Mouse (Mus musculus) kidney, adult 2 months (tissue): ENCODE measurements at regions not wholly inside any gene's neighbourhood (a gene's known extent, or its start where the extent isn't known, plus 50 kb on each side); places are given as distances from the start of the nearest gene placed in this dataset.

Experiments
- DNase-seq: peaks from one replicate; pipeline ENCODE4 v3.0.0; 2021
- H3K27ac ChIP-seq: fragments of 200-500 bp; 2 replicates; pipeline ENCODE4 v1.5.1; 2012; ENCODE audit warnings: low read depth, low read length, control low read depth, inconsistent platforms; ENCODE audit not compliant: insufficient read depth
- H3K27me3 ChIP-seq: fragments of 200-500 bp; replicated peaks from 2 replicates; pipeline ENCODE4 v1.6.1; 2012; ENCODE audit warnings: mild to moderate bottlenecking, moderate library complexity, low read length, inconsistent platforms; ENCODE audit not compliant: control insufficient read depth, insufficient read depth
- H3K36me3 ChIP-seq: fragments of 200-500 bp; 2 replicates; pipeline ENCODE4 v1.6.1; 2012; ENCODE audit warnings: mild to moderate bottlenecking, moderate library complexity, low read length, inconsistent platforms; ENCODE audit not compliant: control insufficient read depth, insufficient read depth
- H3K4me1 ChIP-seq: fragments of 200-500 bp; 2 replicates; pipeline ENCODE4 v1.6.1; 2011; ENCODE audit warnings: low read length; ENCODE audit not compliant: control insufficient read depth, insufficient read depth
- H3K4me3 ChIP-seq: fragments of 200-500 bp; 2 replicates; pipeline ENCODE4 v1.5.1; 2011; ENCODE audit warnings: mild to moderate bottlenecking, low read depth, low read length, control low read depth; ENCODE audit not compliant: insufficient read depth
- CTCF ChIP-seq: fragments of 200-500 bp; conservative IDR thresholded peaks from 2 replicates; pipeline ENCODE4 v1.5.1; 2011; ENCODE audit warnings: low read depth, mild to moderate bottlenecking, control low read depth, low read length, moderate library complexity, mixed read lengths; ENCODE audit not compliant: insufficient read depth, insufficient read length
- POLR2A ChIP-seq: fragments of 200-500 bp; IDR thresholded peaks from one replicate; pipeline ENCODE4 v1.6.1; 2011; ENCODE audit warnings: low read depth, low read length, control low read depth
- WGBS: fragments of 180-500 bp; shearing (Covaris S2); methylation state at CpG from one replicate; pipeline ENCODE4 v1.1.7; 2018; 5-methylcytosine and 5-hydroxymethylcytosine counted together

DNA sequence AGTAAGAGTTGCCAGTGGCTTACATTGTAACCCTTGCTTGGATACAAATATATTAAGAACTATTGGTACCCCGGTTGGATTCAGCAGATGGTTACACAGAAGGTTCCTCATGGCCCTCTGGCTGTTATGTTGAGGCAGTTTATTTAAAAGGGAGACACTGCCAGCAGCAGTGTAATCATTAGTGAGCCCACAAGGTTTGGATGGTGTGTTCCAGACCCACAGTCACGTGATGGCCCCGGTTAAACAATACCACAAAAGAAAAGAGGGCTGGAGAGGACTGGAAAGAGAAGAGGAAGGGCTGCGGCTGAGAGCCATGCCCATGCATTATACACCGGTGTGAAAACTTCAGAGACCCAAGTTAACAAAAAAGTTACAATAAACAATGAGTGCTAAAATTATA, 392.4 kb upstream of the Pmfbp1 start:
- H3K27me3 ChIP-seq = 0 out of 2 replicates have a peak, but pooled peaks cover 1% of the 10 kb centered on the region
- 52% methylated on average over 5 of the region's 5 CpGs for whole genome bisulfite sequencing
- no peaks in the 10 kb centered on the region for H3K36me3 ChIP-seq
- TF ChIP-seq POLR2A (no peak), CTCF (no peak)
- no peak overlapping the region for H3K4me3 ChIP-seq
- H3K4me1 ChIP-seq = peaks cover 6% of the 10 kb centered on the region; the same call in 1 of the 2 replicates
- no peak overlapping the region for H3K27ac ChIP-seq
- peak; percentile 76 for DNase-seq

DNA sequence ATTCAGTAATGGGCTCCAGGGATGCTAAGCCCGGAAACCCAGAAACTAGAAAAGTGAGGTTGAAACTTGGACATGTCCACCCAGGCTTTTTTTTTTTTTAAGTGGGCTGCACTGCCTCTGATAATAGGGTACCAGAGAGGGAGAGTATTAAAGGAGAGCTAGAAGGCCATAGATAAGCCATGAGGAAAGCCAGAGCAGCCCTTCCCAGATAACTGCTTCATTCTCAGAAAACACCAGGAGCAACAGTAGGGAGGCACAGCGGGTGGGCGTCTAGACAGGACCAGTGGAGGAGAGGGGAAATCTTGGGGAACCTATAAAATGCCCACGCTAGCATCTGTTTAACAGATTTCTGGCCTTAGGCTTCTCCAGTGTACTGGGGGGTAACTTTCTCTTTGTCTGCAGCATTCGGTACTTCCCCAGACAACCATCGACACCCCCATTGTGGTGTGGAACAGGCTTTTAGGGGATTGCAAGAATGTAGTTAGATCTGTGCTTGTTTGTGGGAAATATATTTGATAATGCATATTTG, 389.0 kb upstream of the Pmfbp1 start:
- H3K36me3 ChIP-seq = no peaks in the 10 kb centered on the region
- TF ChIP-seq POLR2A (no peak), CTCF (no peak)
- WGBS = 66% methylated on average over 6 of the region's 6 CpGs
- H3K27ac ChIP-seq = no peak overlapping the region
- no peak overlapping the region for H3K4me3 ChIP-seq
- 0 out of 2 replicates have a peak, but pooled peaks cover 3% of the 10 kb centered on the region for H3K4me1 ChIP-seq
- 0 out of 2 replicates have a peak, but pooled peaks cover 1% of the 10 kb centered on the region for H3K27me3 ChIP-seq
- no peak for DNase-seq

DNA sequence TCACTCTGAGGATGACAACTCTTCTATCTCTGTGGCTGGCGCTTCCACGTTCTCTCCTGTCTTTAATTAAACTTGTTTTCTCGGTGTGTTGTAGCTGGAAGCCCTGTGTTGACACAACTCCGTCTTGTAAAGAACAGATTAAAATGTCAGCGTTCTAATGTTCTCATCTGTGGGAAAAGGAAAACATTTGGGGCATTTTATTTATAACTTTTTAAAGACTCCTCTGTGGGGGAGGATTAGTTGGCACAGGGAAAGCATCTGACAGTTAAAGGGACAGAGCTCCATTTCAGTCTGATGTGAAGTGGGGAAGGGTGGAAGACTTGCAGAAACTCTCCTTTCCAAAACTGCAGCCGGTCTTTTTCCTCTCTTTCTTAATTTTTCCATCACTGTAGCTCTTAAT, 388.1 kb upstream of the Pmfbp1 start:
- WGBS = 8% methylated on average over 6 of the region's 6 CpGs
- 0 out of 2 replicates have a peak, but pooled peaks cover 3% of the 10 kb centered on the region for H3K4me1 ChIP-seq
- H3K27me3 ChIP-seq = 0 out of 2 replicates have a peak, but pooled peaks cover 1% of the 10 kb centered on the region
- no peak overlapping the region for H3K4me3 ChIP-seq
- DNase-seq = no peak
- TF ChIP-seq CTCF (no peak), POLR2A (no peak)
- H3K27ac ChIP-seq = no peak overlapping the region
- no peaks in the 10 kb centered on the region for H3K36me3 ChIP-seq

DNA sequence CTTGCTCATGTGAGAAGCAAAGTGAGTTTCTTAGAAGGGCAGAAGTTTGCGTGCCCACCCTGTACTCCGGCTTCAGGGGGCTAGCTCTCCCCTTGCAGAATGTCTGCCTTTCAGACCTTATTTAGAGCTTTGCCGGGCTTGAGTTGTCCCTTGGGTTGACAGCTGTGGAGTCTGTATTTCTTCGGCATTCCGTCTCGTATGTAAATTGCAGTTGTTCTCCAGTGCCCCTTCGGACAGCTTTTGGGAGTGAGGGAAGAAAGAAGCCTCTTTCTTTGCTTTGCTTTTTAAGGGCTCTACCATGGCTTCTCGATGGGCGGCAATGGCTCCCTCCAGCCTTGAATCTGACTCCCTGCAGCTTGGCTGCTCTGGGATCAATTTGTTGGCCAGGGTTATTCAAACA, 386.9 kb upstream of the Pmfbp1 start:
- no peak overlapping the region for H3K27ac ChIP-seq
- H3K4me3 ChIP-seq = no peak overlapping the region
- TF ChIP-seq POLR2A (no peak), CTCF (no peak)
- H3K36me3 ChIP-seq = no peaks in the 10 kb centered on the region
- 0 out of 2 replicates have a peak, but pooled peaks cover 3% of the 10 kb centered on the region for H3K4me1 ChIP-seq
- no peak for DNase-seq
- 0 out of 2 replicates have a peak, but pooled peaks cover 1% of the 10 kb centered on the region for H3K27me3 ChIP-seq
- WGBS = 64% methylated on average over 9 of the region's 9 CpGs

DNA sequence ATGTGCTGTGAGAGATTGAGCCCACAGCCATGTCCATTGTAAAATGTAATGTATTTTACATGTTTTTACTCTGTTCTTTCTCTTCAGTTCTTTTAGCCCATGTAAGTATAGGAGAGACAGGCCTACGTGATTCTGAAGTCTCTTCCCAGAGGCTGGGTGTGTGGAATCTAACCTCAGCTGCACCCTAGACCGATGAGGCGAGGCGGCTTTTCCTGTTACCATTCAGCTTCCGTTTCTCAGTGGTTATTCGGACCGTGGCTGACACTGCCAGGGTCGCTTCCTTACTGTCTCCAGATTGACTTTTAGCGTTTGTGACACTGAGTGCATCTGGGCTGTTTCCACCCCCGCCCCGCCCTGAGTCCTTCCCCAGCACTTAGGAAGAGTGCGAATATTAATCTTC, 386.1 kb upstream of the Pmfbp1 start:
- Histone ChIP-seq H3K27ac (no peak overlapping the region), H3K36me3 (no peaks in the 10 kb centered on the region)
- WGBS = 16% methylated on average over 12 of the region's 12 CpGs

DNA sequence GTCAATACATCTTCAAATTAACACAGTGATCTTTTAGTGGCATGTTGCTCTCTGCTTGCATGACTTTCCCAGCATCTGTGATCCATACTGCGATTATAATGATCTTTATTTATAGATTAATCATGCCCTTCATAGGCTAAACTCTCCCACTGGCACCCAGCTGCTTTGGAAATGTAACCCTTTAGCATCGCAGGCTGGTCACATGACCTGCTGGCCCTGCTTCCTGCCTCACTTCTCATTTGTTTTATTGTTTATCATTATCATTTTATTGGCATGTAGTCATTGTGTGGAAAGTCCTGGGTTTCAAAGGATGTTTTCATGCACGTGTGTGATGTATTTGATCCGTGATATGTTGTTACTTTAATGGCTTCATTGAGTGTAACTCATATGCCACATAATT, 384.4 kb upstream of the Pmfbp1 start:
- Histone ChIP-seq H3K27me3 (0 out of 2 replicates have a peak, but pooled peaks cover 1% of the 10 kb centered on the region), H3K27ac (no peak overlapping the region), H3K36me3 (no peaks in the 10 kb centered on the region), H3K4me3 (no peak overlapping the region), H3K4me1 (0 out of 2 replicates have a peak, but pooled peaks cover 3% of the 10 kb centered on the region)
- TF ChIP-seq CTCF (no peak), POLR2A (no peak)
- DNase-seq = no peak
- 87% methylated on average over 4 of the region's 4 CpGs for WGBS

More for the DNA sequence above, 386.1 kb upstream of the Pmfbp1 start:
- TF ChIP-seq CTCF (no peak), POLR2A (no peak)
- H3K27me3 ChIP-seq = 0 out of 2 replicates have a peak, but pooled peaks cover 1% of the 10 kb centered on the region
- no peak for DNase-seq
- H3K4me3 ChIP-seq = no peak overlapping the region
- 0 out of 2 replicates have a peak, but pooled peaks cover 3% of the 10 kb centered on the region for H3K4me1 ChIP-seq

DNA sequence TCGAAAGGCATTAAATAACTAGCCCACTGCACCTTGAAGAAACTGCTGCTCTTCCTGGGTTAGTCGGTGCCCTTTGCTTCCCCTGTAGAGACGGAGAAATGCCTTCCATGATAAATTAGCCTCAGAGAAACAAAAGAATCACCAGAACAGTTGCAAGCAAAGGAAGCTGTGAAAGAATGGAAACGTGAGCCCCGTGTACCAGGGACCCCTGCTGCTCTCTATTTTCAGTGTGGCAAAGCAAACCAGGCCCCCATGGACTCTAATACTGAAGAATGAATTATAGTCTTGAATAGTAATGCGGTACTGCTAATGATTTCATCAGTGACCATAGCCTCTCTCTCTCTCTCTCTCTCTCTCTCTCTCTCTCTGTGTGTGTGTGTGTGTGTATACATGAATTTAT, 372.1 kb upstream of the Pmfbp1 start:
- no peak for DNase-seq
- Histone ChIP-seq H3K4me1 (no peaks in the 10 kb centered on the region), H3K27me3 (no peaks in the 10 kb centered on the region), H3K27ac (no peak overlapping the region), H3K4me3 (no peak overlapping the region), H3K36me3 (no peaks in the 10 kb centered on the region)
- 22% methylated on average over 6 of the region's 6 CpGs for WGBS
- no peak for TF ChIP-seq CTCF
- no peak for TF ChIP-seq POLR2A
